In genomic region chr2:153187848-153188247, GRCm38 (mm10) we compare ENCODE assay signal across 19 mouse cellular contexts. TPM values are rescaled to one million over a fixed set of nuclear protein-coding genes. Genes with fewer than 3 reads are reported as not detected.
DNase-seq lines count a peak whose midpoint lies in the region; TF ChIP-seq lines count a peak whose summit lies in the region.
"Had no signal": no experiment of that assay in that cellular context is flagged by ENCODE, and none has a peak within 500 bp of the region (broad histone marks: within the 10 kb centered on the region; RNA-seq: fewer than 3 reads in every experiment).

No protein-coding gene starts in this region.

- no peaks in the 10 kb centered on the region for H3K9me3 ChIP-seq in MEL (replicated peaks; ENCODE audit: insufficient read depth, low read length)
- H3K9me3 ChIP-seq: G1E had no signal

- TF ChIP-seq POLR2A in MEL (IDR thresholded peaks at IDR 0.05; ENCODE audit: control insufficient read depth in 1 of 2, insufficient read depth in 1 of 2, low read depth in 1 of 2, low read length in 2 of 2, poor library complexity in 1 of 2): no peak

- TF ChIP-seq RAD21 in MEL (IDR thresholded peaks at IDR 0.05; ENCODE audit: low read depth, low read length): no peak

- no peak overlapping the region for H3K4me3 ChIP-seq in MEL (ENCODE audit: control insufficient read depth in 1 of 2, insufficient read depth in 1 of 2, low read depth in 2 of 2, low read length in 2 of 2)

- DNase-seq in MEL (ENCODE audit: low read depth, low spot score) (peak; percentile 57), MEL-GATA-1-ER (ENCODE audit: extremely low read depth, low read depth) (peak; percentile 24)
- DNase-seq in adrenal gland, postnatal 14 days: no peak
- no peak for DNase-seq in urinary bladder, adult 18-20 months (ENCODE audit: low spot score in 2 of 2)
- DNase-seq: adrenal gland, adult 2 months; adrenal gland, adult 8-10 months; adrenal gland, postnatal 10 days; adrenal gland, postnatal 25 days; adrenal gland, postnatal 36 days; B cell, adult 2 months; cerebellum, adult 11 months; cerebellum, adult 11-12 months; cerebellum, adult 18-20 months; cerebellum, adult 2 months; cerebellum, adult 8-10 months; cerebellum, adult 9-10 months had no signal

- H3K27me3 ChIP-seq in MEL (ENCODE audit: control insufficient read depth in 1 of 2, insufficient read depth in 2 of 2, low read length in 2 of 2): no peaks in the 10 kb centered on the region
- H3K27me3 ChIP-seq: CH12.LX, Patski had no signal

- H3K27ac ChIP-seq in MEL (ENCODE audit: control insufficient read depth, low read depth, low read length): peak overlapping the region; percentile 59

- peak; percentile 72 to 76 for TF ChIP-seq EP300 in MEL (IDR thresholded peaks at IDR 0.05; ENCODE audit: low read depth in 1 of 2, low read length in 2 of 2)

- H3K36me3 ChIP-seq in MEL (ENCODE audit: control insufficient read depth in 1 of 2, insufficient read depth in 2 of 2, low read length in 2 of 2): peaks cover 0 to 53% of the 10 kb centered on the region in 2 experiments; a peak in 3 of 4 replicates

- H3K79me2 ChIP-seq in MEL (ENCODE audit: control insufficient read depth, insufficient read depth, low read length, poor library complexity): no peaks in the 10 kb centered on the region

- H3K4me1 ChIP-seq in MEL (ENCODE audit: control insufficient read depth in 1 of 2, insufficient read depth in 2 of 2, low read length in 2 of 2): peaks cover 32 to 55% of the 10 kb centered on the region in 2 experiments

- no peak for TF ChIP-seq CTCF in MEL (IDR thresholded peaks at IDR 0.05 in 2 of 3, conservative IDR thresholded peaks at IDR 0.05 in 1 of 3; ENCODE audit: control insufficient read depth in 1 of 3, insufficient read depth in 1 of 3, low read depth in 2 of 3, low read length in 3 of 3, poor library complexity in 1 of 3, severe bottlenecking in 1 of 3)

- no peak overlapping the region for H3K9ac ChIP-seq in MEL (ENCODE audit: control insufficient read depth, low read depth, low read length, poor library complexity, severe bottlenecking)

TF ChIP-seq in MEL, 35 proteins besides CTCF, POLR2A, EP300 and RAD21:
- no peak for TF ChIP-seq CHD2 (IDR thresholded peaks at IDR 0.05; ENCODE audit: low read length)
- TF ChIP-seq ZKSCAN1 (IDR thresholded peaks at IDR 0.05; ENCODE audit: low read depth, low read length): no peak
- TF ChIP-seq NELFE (IDR thresholded peaks at IDR 0.05; ENCODE audit: low read depth, low read length): no peak; the same call in 1 of the 2 replicates
- TF ChIP-seq BHLHE40 (IDR thresholded peaks at IDR 0.05; ENCODE audit: borderline replicate concordance, low read depth, low read length): peak; percentile 57; the same call in 1 of the 2 replicates
- no peak for TF ChIP-seq TBP (IDR thresholded peaks at IDR 0.05; ENCODE audit: low read depth, low read length)
- TF ChIP-seq E2F4 (IDR thresholded peaks at IDR 0.05; ENCODE audit: borderline replicate concordance, low read depth, low read length): 0 out of 2 replicates have a peak, but pooled peaks have one; percentile 40
- TF ChIP-seq ZMIZ1 (IDR thresholded peaks at IDR 0.05; ENCODE audit: low read depth, low read length): no peak
- no peak for TF ChIP-seq NRF1 (IDR thresholded peaks at IDR 0.05; ENCODE audit: insufficient read depth, low read depth, low read length, poor library complexity, severe bottlenecking)
- TF ChIP-seq UBTF (IDR thresholded peaks at IDR 0.05; ENCODE audit: borderline replicate concordance, insufficient read depth, low read depth, low read length): no peak
- TF ChIP-seq GATA1 (IDR thresholded peaks at IDR 0.05; ENCODE audit: low read depth, low read length): peak; percentile 64; the same call in 1 of the 2 replicates
- TF ChIP-seq RCOR1 (IDR thresholded peaks at IDR 0.05; ENCODE audit: low read depth, low read length): peak; percentile 81
- TF ChIP-seq POLR2AphosphoS5 (IDR thresholded peaks at IDR 0.05; ENCODE audit: borderline replicate concordance, low read depth, low read length): no peak
- TF ChIP-seq MAX (IDR thresholded peaks at IDR 0.05; ENCODE audit: low read length): peak; percentile 42; the same call in 1 of the 2 replicates
- no peak for TF ChIP-seq GABPA (IDR thresholded peaks at IDR 0.05; ENCODE audit: low read depth, low read length)
- no peak for TF ChIP-seq SIN3A (IDR thresholded peaks at IDR 0.05; ENCODE audit: low read length)
- no peak for TF ChIP-seq ZC3H11A (IDR thresholded peaks at IDR 0.05; ENCODE audit: low read depth, low read length)
- no peak for TF ChIP-seq HCFC1 (IDR thresholded peaks at IDR 0.05; ENCODE audit: low read depth, low read length)
- no peak for TF ChIP-seq SMC3 (IDR thresholded peaks at IDR 0.05; ENCODE audit: low read depth, low read length)
- TF ChIP-seq MYC (IDR thresholded peaks at IDR 0.05; ENCODE audit: low read depth, low read length): 0 out of 2 replicates have a peak, but pooled peaks have one; percentile 22
- TF ChIP-seq USF1 (IDR thresholded peaks at IDR 0.05; ENCODE audit: low read depth, low read length): peak; percentile 32; the same call in 1 of the 2 replicates
- peak; percentile 67; the same call in 1 of the 2 replicates for TF ChIP-seq TCF12 (IDR thresholded peaks at IDR 0.05; ENCODE audit: low read depth, low read length)
- TF ChIP-seq KAT2A (conservative IDR thresholded peaks at IDR 0.05; ENCODE audit: low read depth, low read length): 0 out of 2 replicates have a peak, but pooled peaks have one; percentile 10
- TF ChIP-seq CHD1 (IDR thresholded peaks at IDR 0.05; ENCODE audit: low read depth, low read length): no peak
- TF ChIP-seq ELF1 (IDR thresholded peaks at IDR 0.05; ENCODE audit: low read depth, low read length): no peak
- TF ChIP-seq ZNF384 (IDR thresholded peaks at IDR 0.05; ENCODE audit: low read depth, low read length): peak; percentile 44; the same call in 1 of the 2 replicates
- no peak for TF ChIP-seq MEF2A (IDR thresholded peaks at IDR 0.05; ENCODE audit: extremely low read depth, insufficient replicate concordance, low read depth, low read length, poor library complexity, severe bottlenecking)
- 0 out of 2 replicates have a peak, but pooled peaks have one; percentile 15 for TF ChIP-seq MAFK (IDR thresholded peaks at IDR 0.05; ENCODE audit: borderline replicate concordance, low read depth, low read length)
- peak; percentile 35 for TF ChIP-seq TAL1 (IDR thresholded peaks at IDR 0.05; ENCODE audit: low read length)
- no peak; the same call in 1 of the 2 replicates for TF ChIP-seq MXI1 (IDR thresholded peaks at IDR 0.05; ENCODE audit: low read depth, low read length)
- no peak for TF ChIP-seq POLR2AphosphoS2 (IDR thresholded peaks at IDR 0.05; ENCODE audit: low read length)
- no peak for TF ChIP-seq JUND (IDR thresholded peaks at IDR 0.05; ENCODE audit: low read depth, low read length)
- TF ChIP-seq ETS1 (IDR thresholded peaks at IDR 0.05; ENCODE audit: low read depth, low read length): peak; percentile 83
- no peak for TF ChIP-seq MAZ (IDR thresholded peaks at IDR 0.05; ENCODE audit: low read depth, low read length)
- no peak for TF ChIP-seq MYB (IDR thresholded peaks at IDR 0.05; ENCODE audit: low read depth, low read length)
- TF ChIP-seq USF2 (IDR thresholded peaks at IDR 0.05; ENCODE audit: borderline replicate concordance in 1 of 2, insufficient read depth in 1 of 2, low read depth in 1 of 2, low read length in 2 of 2): no peak

RNA-seq across cellular contexts. Expression of gene Tm9sf4, which starts 26.7 kb away (rescaled TPM):
- total RNA-seq in MEL (2012; rRNA removed): 16.1 and 16.8 TPM in 2 replicates
- polyA plus RNA-seq in MEL (2012; ENCODE audit: insufficient read depth in 1 of 2, insufficient read length in 2 of 2, low read depth in 1 of 2, low replicate concordance in 2 of 2, missing spikeins in 1 of 2): 100 to 1,000 TPM in 1 of 2 experiments, 10 to 100 TPM in 1; 29.8 to 269 TPM
- total RNA-seq in adrenal gland, postnatal 14 days (2021): 96.0 and 104 TPM in 2 replicates

RNA-seq across cellular contexts. Expression of gene Tspyl3, which starts 37.4 kb away (rescaled TPM):
- total RNA-seq in MEL (2012; rRNA removed): 4.0 and 4.3 TPM in 2 replicates
- polyA plus RNA-seq in MEL (2012; ENCODE audit: insufficient read depth in 1 of 2, insufficient read length in 2 of 2, low read depth in 1 of 2, low replicate concordance in 2 of 2, missing spikeins in 1 of 2): 10 to 100 TPM in 1 of 2 experiments, 1 to 10 TPM in 1; 9.8 to 47.3 TPM
- total RNA-seq in adrenal gland, postnatal 14 days (2021): 3.2 and 4.7 TPM in 2 replicates

RNA-seq across cellular contexts. Expression of gene Plagl2, which starts 53.4 kb away (rescaled TPM):
- total RNA-seq in MEL (2012; rRNA removed): 5.9 and 6.0 TPM in 2 replicates
- polyA plus RNA-seq in MEL (2012; ENCODE audit: insufficient read depth in 1 of 2, insufficient read length in 2 of 2, low read depth in 1 of 2, low replicate concordance in 2 of 2, missing spikeins in 1 of 2): 10 to 100 TPM in 1 of 2 experiments, not detected in 1; 34.4 TPM
- 9.3 and 10.6 TPM in 2 replicates for total RNA-seq in adrenal gland, postnatal 14 days (2021)

RNA-seq across cellular contexts. Expression of gene Pofut1, which starts 53.5 kb away (rescaled TPM):
- total RNA-seq in MEL (2012; rRNA removed): 20.2 and 20.5 TPM in 2 replicates
- 10 to 100 TPM in 1 of 2 experiments, not detected in 1; 28.7 TPM for polyA plus RNA-seq in MEL (2012; ENCODE audit: insufficient read depth in 1 of 2, insufficient read length in 2 of 2, low read depth in 1 of 2, low replicate concordance in 2 of 2, missing spikeins in 1 of 2)
- total RNA-seq in adrenal gland, postnatal 14 days (2021): 29.4 and 32.2 TPM in 2 replicates

Comparison
In these comparisons a context has a peak if more than half of its experiments do, and no peak if none do; other contexts are left out.
1. DNase-seq: peak in MEL (single experiment) and MEL-GATA-1-ER (single experiment); none in adrenal gland, postnatal 14 days (single experiment) and urinary bladder, adult 18-20 months (0 of 2).